Mouse (Mus musculus) adrenal gland, adult 8-10 months (tissue): Measurements from ENCODE around the gene Trp53i13. TPM values are rescaled to one million over a fixed set of nuclear protein-coding genes. Genes with fewer than 3 reads are reported as not detected.
A peak's percentile ranks its signal among the peaks of the same experiment; 100 is the strongest.

Experiments used
- DNase-seq: peaks from one replicate; pipeline ENCODE4 v3.0.0; 2022
- total RNA-seq, 4 experiments: library from RNA; stranded (reverse); gene quantifications; 2 replicates each; pipeline ENCODE4 v1.2.4; 2022

Gene Trp53i13
- total RNA-seq, 4 experiments from 2014 or later: 15.1 to 28.8 (median 20.0) TPM

DNA sequence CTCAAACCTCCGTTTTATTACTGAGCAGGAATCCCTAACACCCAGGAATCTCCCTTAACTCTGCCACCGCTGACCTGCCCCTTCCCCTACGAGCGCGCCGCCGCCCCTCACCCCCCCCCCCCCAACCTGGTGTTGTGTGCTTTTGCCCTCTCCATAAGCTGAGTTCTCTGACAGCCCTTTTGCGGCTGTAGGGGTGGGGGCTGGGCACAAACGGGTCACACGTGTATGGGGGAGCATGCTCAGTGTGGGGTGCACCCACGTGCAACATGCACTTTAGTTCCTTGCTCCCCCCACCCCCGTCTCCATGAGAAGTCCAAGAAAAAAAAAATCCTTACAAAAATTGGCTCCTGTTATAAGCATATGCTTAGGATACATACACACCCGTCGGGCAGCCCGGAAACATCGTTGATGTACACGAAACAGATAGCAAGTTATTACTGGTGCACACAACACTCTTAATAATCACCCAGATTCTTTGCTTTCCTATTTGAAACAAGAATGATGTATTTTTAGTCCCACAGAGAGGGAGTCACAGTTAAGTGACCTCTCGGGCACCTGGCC lies 23.4 kb downstream of the Trp53i13 start:
- DNase-seq: peak; percentile 36

DNA sequence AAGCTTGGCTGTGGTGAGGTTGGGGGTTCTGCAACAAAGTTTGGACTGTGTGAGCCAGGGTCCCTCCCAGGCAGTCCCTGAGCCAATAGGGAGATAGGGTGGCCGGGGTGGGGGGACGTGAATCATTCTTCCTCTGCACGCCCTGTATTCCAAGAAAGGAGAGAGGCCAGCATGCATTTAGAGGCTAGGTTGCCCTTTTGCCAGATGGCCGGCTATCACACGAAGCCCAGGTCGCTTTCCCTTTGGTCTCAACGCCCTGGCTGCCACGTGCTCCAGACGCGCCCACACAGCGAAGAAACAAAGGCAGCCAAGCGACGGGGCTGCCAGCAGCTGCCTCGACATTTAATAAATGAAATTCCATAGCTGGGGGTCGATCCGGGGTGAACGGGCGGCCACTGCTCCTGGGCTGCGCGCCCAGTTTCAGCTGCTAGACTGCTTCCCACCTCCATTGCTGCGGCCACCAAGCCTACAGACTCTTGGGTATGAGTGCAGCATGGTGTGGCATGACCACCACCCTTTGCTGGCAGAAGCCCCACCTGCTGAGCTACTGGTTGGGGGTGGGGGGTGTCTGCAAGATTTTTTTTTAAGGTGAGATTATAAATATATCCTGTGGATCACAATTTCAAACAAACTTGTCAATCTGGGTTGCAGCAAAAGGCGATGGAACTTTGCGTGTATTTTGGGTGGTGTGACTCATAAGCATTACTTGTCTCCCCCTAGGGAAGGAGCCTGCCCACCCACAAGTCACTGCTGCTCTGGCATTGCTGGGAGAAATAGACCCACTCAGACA lies 24.1 kb downstream of the Trp53i13 start:
- DNase-seq: peak; percentile 66

DNA sequence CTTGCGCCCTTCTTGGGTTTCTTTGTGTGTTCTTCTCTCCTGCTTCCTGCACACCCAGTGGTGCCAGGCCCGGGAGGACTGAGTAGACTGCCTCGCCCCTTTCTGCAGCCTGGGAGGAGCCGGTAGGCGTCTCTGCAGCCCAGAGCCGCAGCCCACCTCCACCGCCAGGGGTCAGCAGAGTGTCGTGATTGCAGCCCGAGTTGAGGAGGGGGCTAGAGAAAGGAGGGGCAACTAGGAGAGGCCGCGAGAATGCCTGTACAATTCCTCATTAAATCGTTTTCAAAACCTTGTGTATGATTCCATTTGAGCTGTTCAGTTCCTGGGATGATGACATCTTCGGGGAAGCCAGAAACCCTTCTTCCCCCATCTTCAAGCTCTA lies 24.7 kb downstream of the Trp53i13 start:
- DNase-seq: peak; percentile 79

DNA sequence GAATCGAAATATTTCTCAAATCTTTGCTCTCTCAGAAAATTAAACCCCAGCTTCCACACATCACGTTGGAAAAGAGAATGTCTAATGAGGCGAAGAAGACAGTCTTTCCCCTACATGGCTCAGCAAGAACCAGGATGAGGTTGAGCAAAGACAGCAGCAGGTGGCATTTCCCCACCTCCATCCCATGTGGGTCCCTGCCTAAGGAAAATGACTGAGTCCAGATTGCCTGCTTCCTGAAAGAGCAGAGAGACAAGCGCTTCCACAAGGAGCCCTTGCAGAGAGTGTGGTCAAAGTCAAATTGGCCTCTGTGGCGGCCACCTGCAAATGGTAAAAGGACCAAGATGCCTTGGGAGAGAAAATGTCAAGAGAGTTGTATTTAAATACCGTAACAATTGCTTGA lies 25.3 kb downstream of the Trp53i13 start:
- DNase-seq: no peak

DNA sequence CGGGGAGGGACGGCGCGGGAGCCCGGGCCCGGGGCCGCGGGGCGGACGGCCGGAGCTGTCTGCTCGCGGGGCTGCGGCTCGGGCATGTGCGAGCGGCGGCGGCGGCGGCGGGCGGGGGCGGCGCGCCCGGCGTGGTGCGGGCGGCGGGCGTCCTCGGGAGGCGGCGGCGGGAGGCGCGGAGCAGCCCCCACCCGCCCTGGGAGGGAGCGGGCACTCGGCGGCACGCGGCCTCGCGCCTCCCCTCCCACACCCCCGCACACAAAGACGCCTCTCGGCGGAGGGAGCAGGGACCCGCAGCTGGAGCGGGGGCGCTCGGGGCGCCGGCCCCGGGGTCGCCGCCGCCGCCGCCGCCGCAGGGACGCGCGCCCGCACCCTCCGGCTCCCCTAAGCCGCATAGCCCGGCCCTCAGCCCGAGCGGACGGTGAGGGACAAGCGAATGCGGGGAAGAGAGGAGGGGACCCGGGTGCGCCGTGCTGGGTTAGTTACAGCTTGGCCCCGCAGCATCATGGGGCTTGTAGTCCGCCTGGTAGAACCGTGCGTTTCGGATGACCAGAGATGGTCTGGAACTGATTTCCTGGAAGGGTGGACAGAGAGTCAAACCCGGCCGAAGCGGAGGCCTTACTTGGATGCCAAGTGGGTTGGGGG lies 26.1 kb downstream of the Trp53i13 start, which contains the start of gene Ankrd13b:
Gene Ankrd13b (minus strand): TSS at position 88 of the 645 bp plus-strand sequence.
- peak; percentile 69 for DNase-seq

DNA sequence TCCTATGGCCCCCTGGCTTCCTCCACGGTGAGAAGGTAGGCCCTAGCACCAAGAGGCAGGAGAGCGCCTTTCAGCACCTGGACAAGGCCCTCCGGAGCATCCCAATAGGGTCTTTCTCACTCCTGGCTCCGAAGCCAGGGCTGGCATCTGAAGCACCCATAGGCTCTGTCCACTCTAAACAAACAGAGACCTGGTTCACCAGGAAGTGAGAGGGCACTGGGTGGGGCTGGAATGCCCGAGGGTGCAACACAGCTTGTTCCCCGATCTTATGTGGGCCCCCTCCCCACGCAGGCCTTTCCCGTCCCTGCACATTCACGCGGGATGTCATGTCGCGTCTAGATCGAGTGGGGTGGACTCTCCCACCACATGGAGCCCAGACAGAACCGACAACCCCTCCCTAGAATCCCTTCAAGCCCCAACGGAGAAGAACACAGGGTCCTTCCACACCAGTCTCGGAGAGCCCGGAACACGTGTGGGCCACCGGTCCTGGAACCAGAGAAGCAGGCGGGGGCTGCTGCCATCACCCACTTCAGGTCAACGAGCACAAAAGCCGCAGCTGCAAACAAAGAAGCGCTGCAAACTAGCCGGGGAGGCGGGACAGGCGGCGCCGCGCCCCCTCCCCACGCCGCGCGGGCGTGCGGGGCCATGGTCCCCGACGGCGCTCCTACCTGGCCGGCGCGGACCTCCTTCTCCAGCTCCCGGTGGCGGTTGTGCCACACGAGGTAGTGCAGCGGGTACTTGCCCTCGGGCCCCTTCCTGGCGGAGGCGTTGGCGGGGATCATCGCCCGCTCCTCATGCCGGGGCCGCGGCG lies 26.8 kb downstream of the Trp53i13 start:
- DNase-seq: no peak

DNA sequence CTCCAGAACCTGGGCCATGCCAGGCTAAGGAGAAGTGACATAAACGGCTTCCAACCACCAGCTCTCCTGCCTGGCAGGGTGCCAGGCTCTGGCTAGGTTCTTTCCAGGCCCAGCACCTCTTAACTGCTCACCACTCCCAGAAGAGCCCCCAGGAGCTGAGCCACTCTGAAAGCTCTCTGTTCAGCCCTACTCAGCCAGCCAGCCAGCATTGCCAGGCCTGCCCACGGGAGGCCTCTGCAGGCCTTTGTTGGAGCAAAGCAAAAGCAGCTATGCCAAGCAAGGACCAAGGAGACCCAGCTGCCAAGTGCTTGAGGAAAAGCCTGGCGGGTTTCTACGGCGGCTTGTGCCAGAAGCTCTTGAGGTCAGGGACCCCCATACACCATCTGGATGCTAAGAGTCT lies 29.0 kb downstream of the Trp53i13 start:
- no peak for DNase-seq

DNA sequence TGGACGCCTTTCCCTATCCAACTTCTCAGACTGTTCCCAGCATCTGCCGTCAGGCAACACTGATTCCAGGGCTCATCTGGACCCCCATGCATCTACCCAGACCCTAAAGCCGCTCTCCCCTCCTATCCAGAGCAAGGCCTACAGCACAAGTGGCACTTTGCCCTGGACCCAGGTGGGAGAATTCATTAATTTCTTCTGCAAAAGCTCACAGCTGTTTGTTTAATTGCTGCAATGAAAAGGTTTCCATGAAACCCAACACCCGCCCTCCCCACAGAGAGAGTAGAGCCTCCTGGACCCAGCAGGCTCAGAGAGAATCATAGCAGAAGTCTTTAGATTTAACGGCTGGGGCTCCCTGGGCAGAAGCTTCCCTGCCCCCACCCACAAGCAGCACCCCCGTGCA lies 30.6 kb downstream of the Trp53i13 start:
- no peak for DNase-seq

DNA sequence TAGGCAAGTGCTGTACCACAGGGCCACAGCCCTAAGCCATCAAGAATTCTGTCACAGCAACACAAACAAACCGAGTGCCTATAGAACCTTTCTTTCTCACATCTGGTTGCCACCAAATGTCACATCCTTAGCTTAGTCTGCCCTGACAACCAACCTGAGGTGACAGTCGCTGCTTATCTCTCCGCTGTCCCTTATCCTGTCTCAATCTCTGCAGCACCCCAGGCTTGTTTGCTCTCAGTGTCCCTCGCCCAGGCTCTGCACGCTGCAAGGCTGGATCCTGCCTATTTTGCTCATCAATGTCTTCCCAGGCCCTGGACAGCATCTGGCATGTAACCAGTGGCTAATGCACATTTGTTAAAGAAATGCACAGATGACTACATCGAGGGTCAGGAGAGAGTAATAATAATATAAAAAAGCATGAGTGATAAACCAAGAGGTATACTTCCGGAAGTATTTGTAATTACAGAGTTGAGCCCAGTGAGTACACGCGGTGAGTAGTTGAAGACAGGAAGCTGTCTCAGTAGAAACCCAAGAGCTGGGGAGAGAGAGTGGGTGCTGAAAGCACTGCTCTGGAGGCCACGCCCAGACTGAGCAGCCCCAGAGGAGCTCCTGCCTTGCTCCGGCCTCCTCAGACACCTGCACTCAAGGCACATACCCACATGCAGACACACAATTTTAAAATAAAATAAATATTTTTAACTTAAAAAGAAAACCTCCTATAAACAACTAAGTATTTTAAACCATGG lies 32.1 kb downstream of the Trp53i13 start:
- no peak for DNase-seq

DNA sequence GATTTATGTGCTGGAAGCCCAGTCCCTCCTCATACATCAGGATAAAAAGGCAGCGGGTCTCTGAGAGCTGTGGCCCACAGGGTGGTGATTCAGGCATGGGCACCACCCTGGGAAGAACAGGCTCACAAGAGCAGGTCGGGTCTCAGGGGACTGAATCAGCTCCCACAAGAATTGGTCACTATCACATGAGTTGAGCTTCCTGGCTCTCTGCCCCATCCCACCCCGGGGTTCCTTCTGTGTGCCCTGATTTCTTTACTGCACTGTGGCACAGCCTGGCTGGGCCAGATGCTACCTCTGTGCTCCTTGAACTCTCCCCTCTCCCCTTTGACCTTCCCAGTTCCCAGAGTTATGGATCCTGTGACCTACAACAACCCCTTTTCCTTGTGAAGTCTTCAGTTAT lies 32.7 kb downstream of the Trp53i13 start:
- DNase-seq: no peak

DNA sequence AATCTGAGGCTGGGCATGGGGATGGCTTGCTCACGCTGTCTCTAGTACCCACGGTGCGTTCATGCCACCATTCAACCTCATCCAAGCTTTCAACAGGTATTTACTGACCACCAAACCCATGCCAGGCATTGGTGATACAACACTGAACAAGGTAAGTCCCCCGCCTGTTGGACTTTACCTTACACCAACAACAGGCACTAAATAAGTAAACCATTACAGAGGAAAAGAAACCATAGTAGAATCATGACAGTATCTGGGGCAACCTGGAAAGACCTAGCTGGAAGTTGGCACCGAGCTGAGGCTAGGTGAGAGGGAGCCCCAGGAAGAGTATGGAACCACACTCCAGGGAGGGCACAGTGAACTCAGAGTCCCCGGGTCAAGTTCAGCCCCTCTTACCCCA lies 38.9 kb downstream of the Trp53i13 start:
- DNase-seq: no peak

DNA sequence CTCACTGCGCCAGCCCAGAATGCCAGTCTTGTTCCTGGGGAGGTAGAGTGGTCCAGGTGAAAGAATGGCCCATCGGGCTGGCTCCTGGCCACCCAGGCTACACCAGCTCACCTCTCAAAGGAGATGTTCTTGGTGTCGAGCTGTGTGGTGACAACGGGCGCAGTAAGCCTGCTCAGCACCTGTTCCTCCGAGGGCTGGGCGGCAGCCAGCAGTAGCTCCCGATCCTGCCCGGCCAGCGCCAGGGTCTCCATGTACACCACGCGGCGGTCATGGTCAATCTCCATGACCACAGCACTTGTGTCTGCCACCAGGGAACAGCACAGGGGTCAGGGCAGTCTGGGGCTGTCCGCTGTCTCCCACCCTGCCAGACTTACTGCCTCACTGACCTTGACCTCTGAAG lies 39.6 kb downstream of the Trp53i13 start:
- no peak for DNase-seq

DNA sequence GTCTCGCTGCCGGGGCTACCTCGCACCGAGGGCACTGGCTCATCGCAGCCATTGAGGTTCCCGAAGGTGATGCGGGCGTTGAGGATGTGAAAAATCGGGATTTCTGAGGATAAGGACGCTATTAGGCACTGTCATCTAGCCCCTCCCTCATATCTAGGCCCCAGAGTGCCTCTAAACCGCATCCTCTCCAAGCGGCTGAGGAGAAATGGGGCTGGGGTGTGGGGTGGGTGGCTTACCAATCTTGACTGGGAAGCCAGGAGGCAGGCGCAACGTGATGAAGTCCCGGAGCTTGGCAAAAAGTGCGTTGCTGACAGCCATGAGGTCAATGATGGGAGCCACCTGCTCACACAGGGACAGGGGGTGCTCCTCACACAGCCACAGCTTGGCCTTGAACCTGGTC lies 43.0 kb downstream of the Trp53i13 start:
- no peak for DNase-seq

DNA sequence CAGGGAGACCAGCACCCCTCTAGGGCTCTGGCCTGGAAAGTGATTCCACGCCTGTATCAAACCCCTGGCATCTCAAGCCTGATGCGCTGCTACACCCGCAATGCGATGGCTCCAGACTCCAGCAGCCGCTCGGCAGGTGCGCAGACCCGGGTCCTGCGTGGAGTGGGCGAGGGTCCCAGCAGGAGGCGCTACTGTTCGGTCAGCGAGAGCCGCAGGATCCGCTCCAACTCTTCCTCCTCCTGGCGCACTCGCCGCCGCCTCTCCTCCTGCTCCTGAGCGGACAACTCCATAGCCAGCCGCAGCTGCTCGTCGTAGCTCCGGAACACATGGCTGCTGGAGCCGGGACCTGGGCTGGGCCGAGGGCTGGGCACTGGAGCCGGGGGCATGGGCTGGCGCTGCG lies 44.4 kb downstream of the Trp53i13 start:
- no peak for DNase-seq

DNA sequence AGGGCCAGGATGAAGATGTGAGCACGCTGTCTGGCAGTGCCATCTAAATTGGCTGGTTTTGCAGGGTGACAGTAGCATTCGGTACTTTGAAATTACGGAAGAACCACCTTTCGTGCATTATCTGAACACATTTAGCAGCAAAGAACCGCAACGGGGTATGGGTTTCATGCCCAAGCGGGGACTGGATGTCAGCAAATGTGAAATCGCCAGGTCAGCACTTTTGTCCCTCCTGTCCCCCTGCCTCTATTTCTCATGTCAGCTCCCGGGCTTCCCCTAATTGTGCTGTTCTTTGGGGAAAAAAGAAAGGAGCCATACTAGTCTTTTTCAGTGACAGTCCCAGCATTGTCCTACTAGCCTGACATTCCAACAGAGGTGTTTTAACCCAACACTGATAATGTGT lies 47.4 kb downstream of the Trp53i13 start:
- DNase-seq: no peak

DNA sequence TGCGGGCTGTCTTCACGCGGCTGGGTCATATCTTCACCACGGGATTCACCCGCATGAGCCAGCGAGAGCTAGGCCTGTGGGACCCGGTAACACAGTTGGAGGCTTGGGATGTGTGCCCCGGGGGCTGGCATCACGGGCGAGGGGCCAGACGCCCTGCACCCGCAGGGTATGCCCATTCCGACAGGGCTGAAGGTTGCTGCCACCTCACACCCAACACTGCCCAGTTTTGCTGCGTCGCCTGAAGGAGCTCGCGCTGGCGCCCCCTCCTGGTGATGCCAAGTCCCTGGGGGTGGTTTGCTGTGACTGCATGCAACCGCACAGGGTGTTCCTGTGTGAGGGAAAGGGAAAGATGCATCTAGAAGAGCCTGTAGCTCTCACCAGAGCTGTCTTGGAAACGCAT lies 48.0 kb downstream of the Trp53i13 start:
- peak; percentile 52 for DNase-seq

DNA sequence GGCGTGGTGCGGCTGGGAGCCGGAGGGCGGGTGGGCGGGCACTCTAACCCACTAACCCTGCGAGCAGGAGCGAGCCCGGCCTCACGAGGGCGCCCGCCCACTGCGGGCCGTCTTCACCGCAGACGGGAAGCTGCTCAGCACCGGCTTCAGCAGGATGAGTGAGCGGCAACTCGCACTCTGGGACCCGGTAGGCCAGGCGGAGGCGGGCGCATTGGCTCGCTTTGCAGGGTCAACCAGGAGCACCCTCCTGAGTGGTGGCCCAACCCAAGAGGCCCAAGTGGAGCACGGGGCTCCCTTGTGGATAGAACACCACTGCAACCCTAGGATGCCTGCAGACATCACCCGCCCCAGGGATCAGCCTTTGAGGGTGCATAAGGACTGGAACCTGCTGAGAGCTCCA lies 48.6 kb downstream of the Trp53i13 start:
- DNase-seq: peak; percentile 53

DNA sequence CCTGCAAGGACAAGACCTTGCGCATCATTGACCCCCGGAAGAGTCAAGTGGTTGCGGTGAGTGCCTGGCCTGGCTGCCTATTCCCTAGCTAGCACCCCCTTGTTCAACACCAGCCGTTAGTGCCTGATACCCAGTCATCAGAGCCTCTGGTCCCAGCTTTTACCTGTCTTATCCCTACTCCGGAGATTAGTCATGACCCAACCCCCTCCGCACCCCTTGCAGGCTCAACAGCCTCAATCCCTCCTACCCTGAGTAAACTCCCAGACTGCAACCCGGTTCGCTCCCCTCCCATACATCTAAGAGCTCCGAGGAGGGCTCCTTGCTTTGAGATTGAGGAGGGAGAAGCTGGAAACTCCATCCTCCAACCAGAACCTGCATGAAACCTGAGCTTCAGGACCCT lies 49.2 kb downstream of the Trp53i13 start:
- DNase-seq: no peak

DNA sequence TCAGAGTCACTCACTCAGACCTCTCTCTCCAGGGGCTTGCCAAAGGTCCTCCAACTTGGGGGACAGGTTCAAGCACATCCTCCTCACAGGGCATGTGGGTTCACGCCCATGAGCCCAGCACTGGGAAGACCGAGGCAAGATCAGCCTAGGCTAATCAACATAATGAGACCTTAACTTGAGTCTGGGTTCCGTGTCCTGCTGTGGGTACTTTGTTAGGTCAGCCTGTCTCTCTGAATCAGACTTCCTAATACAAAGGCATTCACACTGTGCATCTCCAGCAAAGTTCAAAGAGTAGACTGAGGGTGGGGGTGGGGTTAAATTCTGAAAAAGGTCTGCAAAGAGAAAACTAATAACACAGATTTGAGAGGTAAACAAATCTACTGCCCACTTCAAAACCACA lies 50.7 kb downstream of the Trp53i13 start:
- DNase-seq: no peak

DNA sequence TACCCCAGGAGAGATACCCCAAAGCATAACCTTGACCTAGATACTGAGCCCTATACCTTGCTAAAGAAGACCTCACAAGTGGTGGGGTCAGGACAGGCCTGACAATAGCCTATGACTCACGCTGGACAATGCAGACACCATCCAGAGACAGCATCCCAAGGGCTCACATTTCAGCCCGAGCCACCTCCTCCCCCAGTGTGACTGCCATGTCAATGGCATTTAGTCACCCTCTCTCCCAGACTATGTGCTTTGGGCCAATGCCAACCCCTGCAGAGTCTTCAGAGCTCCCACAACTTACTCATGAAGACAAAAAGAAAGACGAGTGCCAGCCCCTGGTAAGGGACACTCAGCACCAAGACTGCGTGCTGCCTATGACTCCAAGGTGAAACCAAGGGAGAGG lies 51.1 kb downstream of the Trp53i13 start:
- peak; percentile 55 for DNase-seq

DNA sequence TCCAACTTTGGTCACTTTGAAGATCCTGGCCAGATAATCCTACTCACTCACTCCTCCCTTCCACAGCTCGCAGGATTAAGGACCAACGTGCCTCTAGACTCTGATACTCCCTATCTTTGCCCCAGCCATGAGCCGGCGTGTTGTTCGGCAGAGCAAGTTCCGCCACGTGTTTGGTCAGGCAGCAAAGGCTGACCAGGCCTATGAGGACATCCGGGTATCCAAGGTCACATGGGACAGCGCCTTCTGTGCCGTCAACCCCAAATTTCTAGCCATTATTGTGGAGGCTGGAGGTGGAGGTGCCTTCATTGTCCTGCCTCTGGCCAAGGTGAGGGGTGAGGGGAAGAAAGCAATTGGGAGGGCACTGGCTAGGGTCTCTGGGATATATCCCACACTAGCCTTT lies 52.0 kb downstream of the Trp53i13 start:
- no peak for DNase-seq

DNA sequence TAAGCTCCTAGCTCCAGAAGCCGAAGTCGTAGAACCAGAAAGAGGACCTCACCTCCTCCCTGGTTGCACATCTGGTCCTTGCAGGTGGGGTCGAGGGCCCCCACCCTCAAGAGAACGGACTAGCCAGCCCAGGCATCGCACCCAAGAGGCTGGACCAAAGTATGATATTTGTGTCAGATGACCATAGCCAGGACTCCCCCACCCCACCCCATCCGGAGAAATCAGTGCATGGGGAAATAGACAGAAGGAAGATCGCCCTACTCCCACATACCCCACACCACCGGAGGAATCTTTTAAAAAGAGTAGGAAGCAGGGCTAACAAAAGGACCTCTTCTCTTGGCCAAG lies 52.7 kb downstream of the Trp53i13 start:
- no peak for DNase-seq
